Mouse (Mus musculus) T-cell, adult 2 months (primary cell): ENCODE measurements around the gene Lbhd1.
"Not testable (repeated sequence)": the region's sequence is repeated elsewhere in the genome, so short reads cannot be mapped to it uniquely, and the experiment has no call there.

ENCODE experiments used
- DNase-seq: peaks from one replicate; pipeline ENCODE4 v3.0.0; 2022; ENCODE audit warnings: low spot score

Gene Lbhd1

DNA sequence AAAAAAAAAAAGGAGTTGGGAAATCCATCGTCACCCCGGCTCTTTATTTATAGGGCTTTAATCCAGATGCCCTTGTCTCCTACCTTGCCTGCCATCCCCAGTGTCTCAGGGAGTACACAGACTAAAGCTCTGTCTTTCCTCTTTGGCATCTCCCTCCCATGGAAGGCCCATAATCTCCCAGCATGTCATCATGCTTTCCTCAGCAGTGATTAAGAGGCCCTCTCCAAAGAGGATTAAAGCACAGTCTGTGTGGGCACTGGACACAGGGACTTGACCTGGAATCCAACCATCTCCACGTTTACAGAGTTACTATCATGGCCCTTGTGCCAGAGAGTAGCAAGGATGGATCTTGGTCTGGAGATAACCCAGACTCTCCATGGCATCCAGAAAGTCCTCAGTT lies at the start of gene Lbhd1, which contains the start of gene Gm49403:
Gene Lbhd1, plus strand, starts transcription at position 117 of the 400 bp plus-strand sequence.
Gene Gm49403, plus strand, starts transcription at position 315 of the 400 bp plus-strand sequence.
- DNase-seq, result no peak

DNA sequence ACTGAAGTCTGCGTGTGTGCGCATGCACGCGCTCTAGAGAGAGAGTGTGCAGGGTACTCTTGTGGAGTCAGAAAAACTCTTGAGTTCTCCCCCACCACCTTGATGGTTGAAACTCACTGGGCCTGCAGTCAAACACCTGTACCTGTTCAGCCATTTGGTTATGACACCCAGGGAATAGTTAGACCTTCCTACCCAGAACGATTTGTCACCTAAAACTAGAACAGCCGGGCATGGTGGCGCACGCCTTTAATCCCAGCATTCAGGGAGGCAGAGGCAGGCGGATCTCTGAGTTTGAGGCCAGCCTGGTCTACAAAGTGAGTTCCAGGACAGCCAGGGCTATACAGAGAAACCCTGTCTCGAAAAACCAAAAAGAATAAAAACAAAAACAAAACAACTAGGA lies 47.2 kb upstream of the Lbhd1 start:
- not testable (repeated sequence) for DNase-seq

DNA sequence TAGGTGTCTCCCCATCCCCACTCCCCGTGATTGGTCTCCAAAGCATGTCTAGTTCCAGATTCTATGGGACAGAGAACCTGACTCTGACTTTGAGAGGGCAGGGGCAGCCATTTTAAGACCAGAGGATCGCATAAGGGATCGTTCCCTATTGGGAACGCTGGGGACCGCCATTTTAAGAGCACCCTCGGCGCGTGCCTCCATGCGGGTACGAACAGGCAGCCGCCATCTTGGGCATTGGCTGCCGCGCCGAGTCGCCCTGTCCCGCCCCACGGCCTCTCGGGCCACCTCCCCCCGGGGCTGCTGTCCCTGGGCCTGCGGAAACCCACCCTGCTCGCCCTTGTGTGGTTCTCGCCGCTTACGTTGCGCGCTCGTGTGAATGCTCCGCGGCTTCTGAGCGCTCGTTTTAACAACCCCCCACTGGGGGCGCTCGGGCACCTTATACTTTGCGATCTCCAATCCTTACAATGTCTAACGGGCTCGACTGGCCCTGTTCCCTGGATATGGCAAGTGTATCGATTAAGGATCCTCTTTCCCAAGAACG lies 46.2 kb upstream of the Lbhd1 start, which contains the start of gene Bscl2:
Gene Bscl2, plus strand, starts transcription at position 217 of the 541 bp plus-strand sequence.
- peak; percentile 82 for DNase-seq

DNA sequence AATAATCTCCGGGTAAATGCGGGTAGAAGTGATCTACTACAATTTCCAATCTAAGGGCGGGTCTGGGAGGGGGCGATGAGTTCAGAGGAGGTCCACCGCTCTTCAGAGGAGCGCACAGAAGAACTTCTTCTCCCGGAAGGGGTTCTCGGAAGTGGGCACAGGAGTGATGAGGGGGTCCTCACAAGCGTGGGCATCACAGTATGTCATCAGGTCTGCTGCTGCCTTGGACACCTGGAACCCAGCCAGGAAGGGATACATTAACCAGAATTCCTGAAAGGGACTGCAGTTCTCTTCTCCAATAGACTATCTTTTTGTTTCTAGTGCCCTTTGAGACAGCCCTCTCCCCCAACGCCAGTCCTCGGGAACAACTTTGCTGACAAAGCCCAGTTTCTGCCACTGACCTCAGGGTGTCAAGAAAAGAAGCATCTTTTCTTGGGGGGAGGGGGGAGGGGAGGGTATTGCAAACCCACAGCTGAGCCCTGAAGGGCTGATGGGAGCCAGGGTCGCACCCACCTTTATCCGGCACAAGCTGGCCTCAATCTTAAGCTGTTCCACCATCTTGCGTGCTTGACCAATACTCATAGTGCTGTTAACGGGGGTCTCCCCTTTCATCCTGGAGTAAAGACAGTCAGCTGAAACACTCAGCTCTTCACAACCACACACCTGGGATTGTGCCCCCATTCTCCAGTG lies 45.3 kb upstream of the Lbhd1 start:
- DNase-seq, result no peak

DNA sequence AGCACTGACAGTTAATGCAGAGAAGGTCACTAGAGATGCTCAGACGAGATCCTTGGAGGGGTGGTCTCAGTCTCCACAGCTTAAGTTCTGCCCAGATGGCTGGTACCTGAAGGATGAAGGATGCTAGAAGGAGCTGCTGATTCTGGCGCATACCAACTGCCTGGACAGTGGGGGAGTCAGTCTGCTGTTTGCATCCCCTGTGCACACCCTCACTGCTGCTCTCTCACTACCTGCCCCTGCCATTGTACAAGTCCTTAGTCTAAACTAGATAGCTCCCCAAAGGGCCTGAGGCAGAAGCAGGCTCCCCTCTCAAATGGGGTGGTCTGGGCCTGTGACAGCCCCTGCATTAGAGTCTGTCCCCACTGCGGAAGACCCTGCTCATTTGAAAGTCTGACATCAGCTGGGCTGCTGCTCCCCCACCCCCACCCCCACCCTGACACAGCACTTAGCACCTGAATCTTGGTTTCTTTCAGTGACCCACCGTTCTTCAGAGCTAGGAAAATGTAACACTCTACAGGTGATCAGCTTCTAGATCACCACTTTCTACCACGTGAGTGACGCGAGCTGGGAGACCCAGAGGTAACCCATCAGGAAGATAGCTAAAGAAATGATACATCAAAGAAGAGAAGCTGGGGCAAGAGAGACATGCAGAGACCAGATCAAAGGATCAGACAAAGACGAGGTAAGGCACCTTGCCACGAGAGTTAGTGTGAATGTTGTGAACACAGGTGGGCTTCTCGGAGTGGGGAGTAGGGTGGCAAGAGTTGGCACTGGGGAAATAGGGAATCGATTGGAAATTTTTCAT lies 44.2 kb upstream of the Lbhd1 start, which contains the start of gene Gng3:
Gene Gng3, minus strand, starts transcription at position 92 of the 805 bp plus-strand sequence.
- no peak for DNase-seq

DNA sequence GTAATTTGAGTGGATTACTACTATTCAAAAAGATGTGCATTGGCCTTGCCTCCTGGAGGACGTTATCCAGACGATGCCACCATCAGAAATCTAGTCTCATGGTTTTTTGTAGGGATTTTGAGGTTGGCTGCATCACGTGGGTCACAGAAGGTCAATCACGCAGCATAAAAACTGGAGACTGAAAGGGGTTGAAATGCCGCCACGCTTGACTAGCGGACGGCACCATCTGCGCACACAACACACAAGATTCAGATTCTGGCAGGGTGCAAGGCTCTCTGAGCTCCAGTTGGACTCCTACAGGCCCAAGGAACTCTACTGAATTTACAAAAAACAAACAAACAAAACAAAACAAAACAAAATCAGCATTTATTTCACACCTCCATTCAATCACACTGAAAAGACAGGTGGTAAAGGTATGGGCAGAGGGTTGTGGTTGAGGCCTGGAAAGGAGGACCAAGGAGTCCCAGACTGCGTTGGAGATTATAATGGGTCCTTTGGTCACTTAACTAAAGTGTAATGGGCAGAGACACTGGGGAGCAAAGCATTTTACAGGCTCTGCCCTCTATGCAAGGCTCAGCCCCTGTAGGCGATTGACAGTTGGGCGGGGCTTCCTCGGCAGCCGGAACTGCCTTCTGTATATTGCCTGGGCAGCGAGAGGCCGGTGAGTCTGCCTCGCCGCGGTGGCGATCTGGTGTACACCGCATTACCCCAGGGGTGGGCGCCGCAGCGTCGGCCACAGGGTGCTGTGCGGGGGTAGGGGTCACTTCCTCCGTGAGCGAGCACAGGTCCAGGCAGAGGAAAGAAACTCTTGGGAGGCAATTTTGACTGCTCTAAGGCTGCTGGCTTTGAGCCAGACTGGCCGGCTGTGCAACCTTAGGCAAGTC lies 43.4 kb upstream of the Lbhd1 start:
- DNase-seq, result peak; percentile 40

DNA sequence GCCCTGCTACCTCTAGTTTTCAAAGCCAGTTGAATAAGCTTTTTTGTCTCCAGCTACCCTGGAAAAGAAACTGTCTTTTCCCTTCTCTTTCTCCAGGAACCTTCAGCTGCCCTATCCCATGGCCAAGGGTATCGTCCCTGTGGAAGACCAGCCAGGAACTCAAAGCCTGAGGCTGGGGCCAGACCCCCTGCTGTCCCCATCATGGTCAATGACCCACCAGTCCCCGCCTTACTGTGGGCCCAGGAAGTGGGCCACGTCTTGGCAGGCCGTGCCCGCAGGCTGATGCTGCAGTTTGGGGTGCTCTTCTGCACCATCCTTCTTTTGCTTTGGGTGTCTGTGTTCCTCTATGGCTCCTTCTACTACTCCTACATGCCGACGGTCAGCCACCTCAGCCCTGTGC lies 42.5 kb upstream of the Lbhd1 start:
- no peak for DNase-seq

DNA sequence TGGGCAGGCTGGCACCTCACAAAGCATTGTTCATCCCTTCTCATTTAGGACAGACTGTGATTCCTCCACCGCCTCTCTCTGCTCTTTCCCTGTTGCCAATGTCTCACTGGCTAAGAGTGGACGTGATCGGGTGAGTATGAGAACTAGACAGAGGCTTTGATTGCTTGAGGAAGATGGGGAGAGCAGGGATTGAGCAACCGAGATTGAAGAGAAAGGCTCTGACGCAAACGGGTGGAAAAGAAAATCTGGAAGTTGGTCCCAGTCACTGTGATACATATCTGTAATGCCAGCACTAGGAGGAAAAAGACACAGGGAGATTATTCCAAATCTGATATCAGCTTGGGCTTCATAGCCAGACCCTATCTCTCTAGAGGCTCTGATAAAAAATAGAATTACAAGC lies 40.6 kb upstream of the Lbhd1 start:
- no peak for DNase-seq

DNA sequence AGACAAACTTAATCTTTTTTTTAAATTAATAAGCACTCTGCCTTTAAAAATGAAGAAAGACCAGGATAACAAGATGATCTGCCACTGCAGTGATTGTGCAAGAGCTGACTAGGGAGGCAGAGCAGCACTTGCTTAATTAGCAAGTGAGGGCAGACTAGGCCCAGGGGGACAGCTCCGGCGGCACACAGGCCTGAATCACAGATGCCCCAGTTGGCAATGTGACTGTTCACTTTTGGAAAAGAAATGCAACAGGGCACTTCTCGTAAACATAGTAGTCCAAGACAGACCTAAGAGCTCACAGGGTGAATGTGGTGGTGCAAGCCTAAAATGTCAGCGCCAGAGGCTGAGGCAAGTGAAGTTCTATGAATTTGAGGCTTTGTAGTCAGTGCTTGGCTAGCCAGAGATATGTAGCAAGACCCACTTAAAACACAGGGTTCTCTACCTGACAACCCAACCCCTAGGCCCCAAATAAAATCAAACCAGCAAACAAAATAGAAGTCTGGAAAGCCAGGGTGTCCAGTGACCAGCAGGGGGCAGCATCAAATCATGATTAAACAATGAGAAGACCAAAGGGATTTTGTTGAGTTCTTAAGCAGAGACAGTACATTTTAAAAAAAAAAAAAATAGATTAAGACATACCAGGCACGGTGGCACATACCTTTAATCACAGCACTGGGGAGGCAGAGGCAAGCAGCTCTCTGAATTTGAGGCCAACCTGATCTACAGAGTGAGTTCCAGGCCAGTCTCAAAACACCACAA lies 39.0 kb upstream of the Lbhd1 start:
- peak; percentile 80 for DNase-seq

DNA sequence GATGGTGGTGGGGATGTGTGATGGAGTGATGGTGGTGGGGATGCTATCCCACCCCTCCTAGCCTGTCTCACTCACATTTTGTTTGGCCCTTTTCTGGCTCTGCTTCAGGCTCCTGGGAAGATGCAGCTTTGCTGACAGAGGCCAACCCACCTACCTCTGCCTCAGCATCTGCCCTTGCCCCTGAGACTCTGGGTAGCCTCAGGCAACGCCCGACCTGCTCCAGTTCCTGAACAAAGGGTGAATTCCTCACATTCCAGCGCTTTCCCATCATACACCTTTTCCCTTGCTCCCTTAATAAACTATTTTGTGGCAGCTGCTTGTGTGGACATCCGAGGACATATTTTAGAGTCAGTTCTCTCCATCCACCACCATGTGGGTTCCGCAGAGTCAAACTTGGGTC lies 35.2 kb upstream of the Lbhd1 start:
- no peak for DNase-seq

DNA sequence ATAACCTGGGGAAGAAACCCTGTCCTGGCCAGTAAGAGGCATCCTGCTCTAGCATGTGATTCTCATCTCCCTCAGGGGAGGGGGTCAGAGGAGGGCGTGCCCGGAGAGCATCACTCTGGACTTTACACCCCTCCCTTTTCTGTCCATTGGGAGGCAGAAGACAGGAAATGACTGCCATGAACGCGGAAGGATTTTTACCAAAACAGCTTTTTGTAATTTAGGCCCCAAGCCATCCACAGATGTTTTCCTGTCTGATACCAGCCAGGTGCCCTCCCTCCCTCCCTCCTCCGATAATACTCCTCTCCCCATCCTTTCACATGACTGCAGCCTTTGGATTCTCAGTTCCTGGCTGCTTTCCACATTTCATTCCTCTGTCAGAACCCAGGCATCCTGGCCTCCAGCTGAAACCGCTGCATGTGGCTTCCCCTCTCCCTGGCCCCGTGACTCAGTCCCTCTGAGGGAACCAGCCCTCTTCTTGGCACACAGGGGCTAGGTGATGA lies 33.1 kb upstream of the Lbhd1 start, which contains the start of gene Lrrn4cl:
Gene Lrrn4cl, plus strand, starts transcription at position 367 of the 500 bp plus-strand sequence.
- DNase-seq, result no peak

DNA sequence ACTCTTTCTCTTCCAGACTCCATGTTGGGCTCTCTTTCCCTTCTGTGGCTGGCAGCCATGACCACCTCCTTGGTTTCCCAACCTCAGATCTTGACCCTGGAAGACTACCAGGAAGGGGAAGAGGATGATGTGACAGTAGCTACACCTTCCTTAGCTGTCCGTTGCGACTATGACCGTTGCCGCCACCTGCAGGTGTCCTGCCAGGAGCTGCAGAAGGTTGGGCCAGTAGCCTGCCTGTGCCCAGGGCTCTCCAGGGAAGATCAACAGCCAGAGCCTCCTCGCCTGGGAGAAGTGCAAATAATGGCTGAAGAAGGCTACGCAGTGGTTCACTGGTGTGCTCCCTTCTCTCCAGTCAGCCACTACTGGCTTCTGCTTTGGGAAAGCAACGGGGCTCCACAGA lies 31.9 kb upstream of the Lbhd1 start:
- DNase-seq, result no peak

DNA sequence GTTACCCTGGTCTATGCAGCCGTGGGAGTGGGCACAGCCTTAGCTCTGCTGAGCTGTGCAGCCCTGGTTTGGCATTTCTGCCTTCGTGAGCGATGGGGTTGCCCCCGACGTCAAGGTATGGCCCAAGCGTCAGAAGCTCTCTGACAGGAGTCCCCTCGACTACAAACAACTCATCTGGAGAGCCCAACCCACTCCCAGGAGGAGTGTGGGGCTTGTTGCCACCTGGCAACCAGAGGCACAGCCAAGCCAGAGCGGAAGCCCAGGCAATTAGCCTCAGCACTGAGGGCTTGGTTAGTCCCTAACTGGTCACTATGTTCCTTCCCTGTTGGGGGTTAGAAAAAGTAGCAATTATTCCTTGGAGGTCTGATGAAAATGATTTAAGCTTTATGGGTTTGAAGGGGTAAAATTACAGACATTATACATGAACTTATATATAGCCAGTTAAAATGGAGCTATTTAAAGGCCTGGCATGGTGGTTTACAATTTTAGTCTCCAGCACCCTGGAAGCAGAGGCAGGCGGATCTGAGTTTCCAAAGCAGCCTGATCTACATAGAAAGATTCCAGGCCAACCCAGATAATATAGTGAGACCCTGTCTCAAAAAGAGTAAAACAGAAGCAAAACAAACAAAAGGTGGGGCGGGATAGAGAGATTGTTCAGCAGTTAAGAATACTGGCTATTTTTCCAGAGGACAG lies 31.1 kb upstream of the Lbhd1 start:
- no peak for DNase-seq

DNA sequence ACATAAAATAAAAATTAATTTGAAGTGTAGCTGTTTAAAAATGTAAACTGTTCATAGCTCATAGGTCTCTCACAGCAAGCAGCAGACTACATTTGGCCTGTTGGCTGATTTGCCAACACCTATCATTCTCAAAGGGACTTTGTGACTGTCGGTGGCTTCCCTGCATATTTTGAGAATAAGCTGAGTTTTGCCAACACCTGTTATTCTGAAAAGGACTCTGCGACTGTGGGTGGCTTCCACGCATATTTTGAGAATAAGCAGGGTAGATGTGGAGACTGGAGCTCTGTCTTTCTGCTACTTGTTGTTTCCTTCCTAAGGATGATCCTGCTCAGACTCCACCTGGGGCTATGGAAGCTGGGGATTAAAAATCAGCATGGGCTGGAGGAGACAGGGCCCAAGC lies 30.4 kb upstream of the Lbhd1 start:
- DNase-seq, result no peak

DNA sequence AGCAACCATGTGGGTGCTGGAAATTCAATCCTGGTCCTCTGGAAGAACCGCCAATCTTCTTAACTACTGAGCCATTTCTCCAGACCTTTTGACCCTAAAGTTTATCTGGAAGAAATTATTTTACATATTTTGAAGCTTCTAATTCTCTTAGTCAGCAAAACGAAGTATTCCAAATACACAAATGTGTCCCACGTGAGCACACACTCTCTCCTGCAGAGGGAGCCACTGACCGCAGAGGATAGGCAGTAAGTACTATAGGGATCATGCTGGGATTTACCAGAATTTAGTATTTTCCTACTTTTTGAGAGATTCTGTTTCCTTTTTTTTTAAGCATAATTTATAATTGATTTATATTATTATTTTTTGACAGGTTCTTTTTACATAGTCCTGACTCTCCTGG lies 25.8 kb upstream of the Lbhd1 start:
- peak; percentile 21 for DNase-seq

DNA sequence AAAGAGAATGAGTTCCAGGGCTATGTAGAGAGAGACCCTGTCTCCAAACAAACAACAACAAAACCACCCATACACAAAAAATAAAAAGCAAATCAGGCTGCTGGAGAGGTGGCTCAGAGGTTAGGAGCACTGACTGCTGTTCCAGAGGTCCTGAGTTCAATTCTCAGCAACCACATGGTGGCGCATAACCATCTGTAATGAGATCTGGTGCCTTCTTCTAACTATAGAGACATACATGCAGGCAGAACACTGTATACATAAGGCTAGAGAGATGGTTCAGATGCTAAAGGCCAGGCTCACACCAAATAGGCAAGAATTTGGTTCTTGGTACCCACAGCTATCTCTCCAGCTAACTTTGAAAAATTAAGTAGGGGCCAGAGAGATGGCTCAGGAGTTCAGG lies 24.5 kb upstream of the Lbhd1 start:
- peak; percentile 50 for DNase-seq

DNA sequence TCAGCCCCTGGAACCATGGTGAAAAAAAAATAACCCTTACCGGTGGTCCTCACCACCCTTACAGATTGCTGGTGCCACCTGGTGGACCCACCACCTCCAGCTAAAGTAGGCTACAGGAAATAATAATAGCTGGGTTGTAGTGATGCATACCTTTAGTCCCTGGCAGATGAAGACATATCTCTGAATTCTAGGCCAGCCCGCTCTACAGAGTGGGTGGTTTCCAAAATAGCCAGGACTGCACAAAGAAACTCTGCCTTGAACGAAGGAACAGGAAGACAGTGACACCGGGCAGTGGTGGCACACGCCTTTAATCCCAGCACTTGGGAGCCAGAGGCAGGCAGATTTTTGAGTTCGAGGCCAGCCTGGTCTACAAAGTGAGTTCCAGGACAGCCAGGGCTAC lies 19.3 kb upstream of the Lbhd1 start:
- DNase-seq, result no peak

DNA sequence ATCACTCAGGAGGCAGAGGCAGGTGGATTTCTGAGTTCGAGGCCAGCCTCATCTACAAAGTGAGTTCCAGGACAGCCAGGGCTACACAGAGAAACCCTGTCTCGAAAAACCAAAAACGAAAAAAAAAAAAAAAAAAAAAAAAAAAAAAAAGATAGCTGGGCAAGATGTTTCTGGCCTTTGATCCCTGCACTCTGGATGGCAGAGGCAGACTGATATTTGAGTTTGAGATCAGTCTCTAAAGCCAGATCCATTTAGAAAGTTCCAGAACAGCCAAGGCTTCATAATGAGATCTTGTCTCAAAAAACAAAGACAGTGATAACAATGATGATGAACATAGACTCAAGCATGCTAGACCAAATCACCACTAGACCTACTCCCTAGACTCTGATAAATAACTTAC lies 13.2 kb upstream of the Lbhd1 start:
- DNase-seq, result not testable (repeated sequence)

DNA sequence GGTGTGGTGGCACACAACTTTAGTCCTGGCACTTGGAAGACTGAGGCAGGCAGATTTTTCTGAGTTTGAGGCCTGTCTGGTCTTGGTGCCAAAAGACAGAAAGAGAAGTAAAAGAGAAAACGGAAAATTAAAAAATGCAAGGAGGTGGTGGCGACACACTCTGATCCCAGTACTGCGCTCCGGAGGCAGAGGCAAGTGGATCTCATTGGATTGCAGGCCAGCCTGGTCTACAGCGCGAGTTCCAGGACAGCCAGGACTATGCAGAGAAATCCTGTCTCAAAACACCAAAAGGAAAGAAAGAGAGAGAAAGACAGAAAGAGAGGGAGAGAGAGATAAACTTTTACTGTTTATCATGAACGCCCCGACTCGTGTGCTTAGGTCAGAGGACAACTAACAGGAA lies 12.7 kb upstream of the Lbhd1 start:
- no peak for DNase-seq
